Mouse (Mus musculus) liver, embryonic 14 days (tissue): ENCODE measurements around the gene Hccs. TPM values are rescaled to one million over a fixed set of nuclear protein-coding genes. Genes with fewer than 3 reads are reported as not detected.

ENCODE experiments used
- polyA plus RNA-seq: library from polyadenylated mRNA; depleted of rRNA; stranded (reverse); fragments of >200 nt; gene quantifications from 2 replicates; pipeline ENCODE4 v1.2.3, GENCODE M21; 2012; rRNA removed

Gene Hccs
- polyA plus RNA-seq, result 6.1 and 7.4 TPM in 2 replicates

GRCm38 (mm10) chrX:169319945-169320667 lies at the start of gene Hccs:
Gene Hccs, minus strand, starts transcription at chrX:169320372.

Other genes with a start within 250 kb of the Hccs start
- gene Amelx, start 133.2 kb downstream of the Hccs start, polyA plus RNA-seq, result not detected in 2 replicates